Mouse (Mus musculus) ovary, postnatal 36 days (tissue): ENCODE data around the gene Acbd4.

Source experiments
- DNase-seq: peaks from one replicate; pipeline ENCODE4 v3.0.0; 2022; ENCODE audit warnings: low spot score, mixed read lengths

The Acbd4 gene

DNA sequence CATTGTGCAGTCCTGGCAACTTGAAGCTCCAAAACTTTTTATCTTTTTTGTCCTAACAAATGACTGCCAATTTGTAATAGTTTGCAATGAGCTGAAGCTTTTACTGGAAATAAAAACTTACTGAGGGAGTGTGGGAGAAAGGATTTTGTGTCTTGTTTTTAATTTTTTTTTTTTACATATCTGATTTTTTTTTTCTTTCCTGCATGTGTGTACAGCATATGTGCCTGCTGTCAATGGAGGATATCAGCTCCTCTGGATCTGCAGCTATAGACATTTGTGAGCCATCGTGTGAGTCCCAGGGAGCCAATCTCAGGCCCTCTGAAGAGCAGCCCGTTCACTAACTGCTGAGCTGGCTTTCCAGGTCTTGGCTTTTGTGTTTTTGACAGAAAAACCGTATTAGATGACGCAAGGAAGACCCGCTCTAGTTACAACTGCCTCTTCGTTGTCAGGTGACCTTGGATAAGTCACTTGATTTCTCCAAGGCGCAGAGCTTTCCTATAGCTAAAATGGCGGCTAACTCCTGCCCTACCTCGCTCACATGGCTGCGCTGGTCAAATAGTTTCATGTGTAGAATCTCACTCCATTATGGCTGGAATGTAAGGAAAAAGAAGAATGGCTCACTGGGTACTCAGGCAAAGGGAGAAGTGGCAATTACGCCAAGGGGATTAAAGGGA, 12.9 kb downstream of the Acbd4 start:
- no peak for DNase-seq

DNA sequence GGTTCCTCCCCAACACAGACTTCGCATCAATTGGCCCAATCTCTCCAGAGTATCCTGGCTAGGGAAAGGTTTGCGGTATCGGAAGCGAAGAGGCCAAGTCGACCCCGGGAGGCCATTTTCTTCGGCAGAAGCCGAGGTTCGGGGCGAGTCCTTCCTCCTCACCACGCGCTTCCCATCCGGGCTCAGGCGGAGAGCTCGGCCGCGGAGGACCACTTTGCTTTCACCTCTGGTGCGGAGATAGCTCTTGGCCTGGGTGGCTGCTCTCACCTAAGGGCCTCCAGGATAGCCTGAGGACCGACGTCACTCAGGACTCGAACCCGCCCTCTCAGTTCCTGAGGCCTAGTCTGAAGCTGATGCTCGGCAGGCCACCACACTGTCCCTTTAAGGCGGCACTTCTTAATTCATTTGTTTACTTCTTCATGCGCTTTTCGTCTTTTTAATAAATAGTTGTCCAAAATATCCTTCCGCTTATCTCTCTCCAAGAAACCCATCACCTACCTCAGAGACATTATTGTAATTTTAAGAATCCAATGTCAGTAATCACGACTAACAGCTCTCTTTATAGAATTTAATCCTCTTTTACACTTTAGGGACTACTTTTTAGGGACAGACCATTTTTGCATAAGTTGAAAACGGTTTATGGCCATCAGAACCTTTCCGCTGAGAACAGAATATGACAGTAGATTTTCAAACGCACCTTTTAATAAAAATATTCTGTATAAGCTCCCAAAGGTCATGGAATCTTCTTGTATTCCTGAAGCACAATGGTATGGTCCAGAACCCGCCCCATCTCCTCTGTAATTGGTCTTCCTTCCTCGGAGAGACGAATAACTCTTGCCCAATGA, 13.9 kb downstream of the Acbd4 start:
- peak; percentile 83 for DNase-seq

DNA sequence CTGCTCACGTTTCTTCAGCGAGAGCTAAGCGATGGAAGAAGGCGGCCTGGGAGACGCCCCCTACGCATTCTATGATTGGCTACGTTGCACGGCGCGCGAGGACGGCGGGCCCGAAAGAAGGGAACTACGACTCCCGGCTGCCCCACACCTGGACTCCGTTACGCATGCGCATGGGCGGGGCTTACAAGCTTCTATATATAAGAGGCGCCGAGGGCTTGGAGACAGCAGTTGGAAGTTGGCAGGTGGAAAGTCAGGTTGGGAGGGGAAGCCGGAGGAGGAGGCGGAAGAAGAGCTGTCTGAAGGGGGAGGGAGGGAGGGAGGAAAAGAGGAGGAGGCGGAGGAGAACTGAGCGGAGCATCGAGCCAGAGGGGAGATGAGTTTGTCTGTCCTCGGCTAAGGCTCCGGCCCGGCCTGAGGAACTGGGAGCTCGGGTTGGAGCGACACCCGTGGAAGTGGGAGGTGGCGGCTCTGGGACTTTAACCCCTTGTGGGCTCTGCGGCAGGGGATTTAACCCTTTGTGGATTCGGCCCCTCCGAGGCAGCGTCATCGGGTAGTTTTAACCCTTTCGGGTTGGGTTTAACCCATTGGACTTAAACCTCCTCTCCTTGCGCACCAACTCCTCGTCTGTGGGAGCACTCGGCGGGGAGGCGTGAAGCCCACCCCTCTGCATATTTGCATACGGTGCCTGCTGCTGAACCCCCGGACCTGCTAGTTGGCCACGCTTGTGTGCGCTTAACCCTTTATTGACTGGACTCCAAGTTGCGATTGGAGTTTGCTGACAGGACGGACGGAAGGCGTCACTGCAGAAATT, 14.7 kb downstream of the Acbd4 start, which contains the start of gene Hexim1:
Gene Hexim1 (plus strand): TSS at position 224 of the 811 bp plus-strand sequence.
- DNase-seq, result peak; percentile 100

DNA sequence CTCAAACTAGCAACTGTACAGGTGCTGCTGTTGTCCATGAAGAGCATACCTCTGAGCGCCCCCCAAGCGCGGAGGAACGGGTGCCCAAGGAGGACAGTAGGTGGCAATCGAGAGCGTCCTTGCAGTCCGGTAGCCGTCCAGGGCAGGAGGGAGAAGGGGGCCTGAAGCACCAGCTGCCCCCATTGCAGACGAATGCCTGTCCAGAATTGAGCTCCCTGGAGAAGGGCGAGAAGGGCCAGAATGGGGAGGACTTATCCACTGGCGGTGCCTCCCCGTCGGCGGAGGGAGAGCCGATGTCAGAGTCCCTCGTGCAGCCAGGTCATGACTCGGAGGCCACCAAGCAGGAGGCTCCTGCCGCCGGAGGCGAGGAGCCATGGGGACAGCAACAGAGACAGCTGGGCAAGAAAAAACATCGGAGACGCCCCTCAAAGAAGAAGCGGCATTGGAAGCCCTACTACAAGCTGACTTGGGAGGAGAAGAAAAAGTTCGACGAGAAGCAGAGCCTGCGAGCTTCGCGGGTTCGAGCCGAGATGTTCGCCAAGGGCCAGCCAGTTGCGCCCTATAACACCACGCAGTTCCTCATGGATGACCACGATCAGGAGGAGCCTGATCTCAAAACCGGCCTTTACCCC, 15.6 kb downstream of the Acbd4 start:
- peak; percentile 81 for DNase-seq

DNA sequence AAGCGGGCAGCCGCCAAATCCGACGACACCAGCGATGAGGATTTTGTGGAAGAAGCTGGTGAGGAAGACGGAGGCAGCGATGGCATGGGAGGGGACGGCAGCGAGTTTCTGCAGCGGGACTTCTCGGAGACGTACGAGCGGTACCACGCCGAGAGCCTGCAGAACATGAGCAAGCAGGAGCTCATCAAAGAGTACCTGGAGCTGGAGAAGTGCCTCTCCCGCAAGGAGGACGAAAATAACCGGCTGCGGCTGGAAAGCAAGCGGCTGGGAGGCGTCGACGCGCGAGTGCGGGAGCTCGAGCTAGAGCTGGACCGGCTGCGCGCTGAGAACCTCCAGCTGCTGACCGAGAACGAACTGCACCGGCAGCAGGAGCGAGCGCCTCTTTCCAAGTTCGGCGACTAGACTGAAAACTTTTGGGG, 16.1 kb downstream of the Acbd4 start:
- peak; percentile 54 for DNase-seq

DNA sequence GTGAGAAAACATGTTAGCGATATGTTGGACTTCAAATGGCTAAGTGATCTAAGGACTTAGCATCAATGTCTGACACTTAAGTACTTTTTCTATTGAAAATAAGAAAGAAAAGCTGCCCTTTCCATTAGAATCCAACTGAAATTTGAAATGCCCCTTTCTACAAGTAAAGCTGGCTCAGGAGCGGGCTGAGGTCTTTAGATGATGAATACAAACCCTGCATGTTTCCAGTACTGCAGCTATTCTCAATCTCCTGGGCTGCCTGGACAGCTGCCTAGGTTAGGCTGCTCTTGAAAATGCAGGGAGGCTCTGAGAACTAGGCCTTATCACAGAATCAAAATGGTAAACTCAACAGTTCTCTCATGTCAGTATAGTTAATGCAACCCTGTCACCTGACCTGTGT, 17.4 kb downstream of the Acbd4 start:
- DNase-seq, result no peak

DNA sequence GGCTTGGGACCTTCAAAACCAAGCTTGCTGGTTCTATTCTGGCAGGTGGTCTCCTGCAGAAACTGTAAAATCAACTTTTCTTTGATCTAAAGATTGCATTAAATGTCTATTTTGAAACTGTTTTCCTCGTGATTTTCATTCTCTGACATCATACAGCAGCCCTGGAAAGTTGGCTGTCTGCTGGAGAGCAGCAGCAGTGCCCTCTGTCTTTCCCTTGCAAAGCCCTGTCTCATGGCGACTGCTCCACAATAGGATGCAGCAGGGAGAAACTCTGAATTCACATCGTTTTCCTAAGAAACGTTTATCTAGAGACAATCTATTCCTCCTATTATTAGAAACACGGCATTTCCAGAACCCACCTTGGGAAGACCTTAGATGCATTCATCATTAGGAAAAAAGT, 18.1 kb downstream of the Acbd4 start:
- no peak for DNase-seq

DNA sequence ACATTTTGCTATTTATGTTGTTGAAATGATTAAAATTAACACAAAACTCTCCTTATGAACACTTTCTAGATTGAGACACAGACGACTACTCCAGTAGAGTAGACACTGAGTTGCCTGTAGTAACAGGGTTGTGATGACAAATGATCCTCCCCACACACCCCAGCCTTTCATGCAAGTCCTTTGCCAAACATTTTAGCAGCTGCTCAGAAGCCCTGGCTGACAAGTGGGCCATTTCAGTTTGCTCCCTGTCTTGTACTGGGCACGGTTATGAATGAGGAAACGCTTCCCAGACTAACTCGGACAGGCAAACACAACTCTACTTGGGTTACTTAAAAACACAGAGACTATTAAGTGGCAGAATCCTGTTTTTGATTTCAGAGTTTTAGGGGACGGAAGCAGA, 18.8 kb downstream of the Acbd4 start:
- no peak for DNase-seq

DNA sequence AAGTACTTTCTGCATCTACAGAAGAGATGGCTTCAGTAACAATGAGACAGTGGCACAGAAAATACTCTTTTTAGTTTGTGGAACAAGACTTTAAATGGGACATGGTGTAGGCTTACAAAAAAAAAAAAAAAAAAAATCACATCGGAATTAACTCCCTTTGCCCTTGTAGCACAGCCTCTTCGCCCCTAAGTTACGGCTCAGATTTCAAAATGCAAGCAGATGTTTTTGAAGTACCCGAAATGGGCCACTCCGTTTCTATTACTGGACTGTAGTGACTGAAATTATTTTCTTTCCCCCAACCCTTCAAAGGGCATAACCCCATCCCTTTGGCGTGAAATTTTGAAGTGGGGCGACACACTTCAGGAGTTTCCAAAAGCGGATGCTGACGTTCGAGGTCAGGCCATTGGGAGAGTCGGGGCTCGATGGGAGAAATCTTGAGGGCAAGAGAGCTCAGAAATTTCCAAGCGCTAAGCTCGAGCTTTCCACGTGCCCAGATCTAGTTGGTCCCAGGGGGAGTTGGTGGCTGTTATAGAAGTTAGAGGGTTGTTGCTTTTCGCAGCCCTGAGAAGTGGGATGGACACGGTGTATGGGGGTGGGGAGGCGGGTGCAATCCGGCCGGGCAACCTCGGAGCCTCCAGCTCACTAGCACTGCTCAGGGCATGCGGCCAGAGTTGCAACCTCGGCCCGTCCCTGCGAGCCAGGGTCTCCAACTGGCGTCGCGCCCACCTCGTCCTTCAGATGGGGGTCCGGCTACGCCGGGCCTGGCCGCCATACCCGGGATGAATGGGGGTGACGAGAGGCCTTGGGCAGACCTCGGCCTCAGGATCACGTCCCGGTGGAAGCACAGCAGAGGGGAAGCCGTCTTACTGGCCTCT, 30.5 kb downstream of the Acbd4 start, which contains the start of gene Hexim2:
Gene Hexim2 (plus strand): TSS at position 729 of the 875 bp plus-strand sequence.
- peak; percentile 75 for DNase-seq

DNA sequence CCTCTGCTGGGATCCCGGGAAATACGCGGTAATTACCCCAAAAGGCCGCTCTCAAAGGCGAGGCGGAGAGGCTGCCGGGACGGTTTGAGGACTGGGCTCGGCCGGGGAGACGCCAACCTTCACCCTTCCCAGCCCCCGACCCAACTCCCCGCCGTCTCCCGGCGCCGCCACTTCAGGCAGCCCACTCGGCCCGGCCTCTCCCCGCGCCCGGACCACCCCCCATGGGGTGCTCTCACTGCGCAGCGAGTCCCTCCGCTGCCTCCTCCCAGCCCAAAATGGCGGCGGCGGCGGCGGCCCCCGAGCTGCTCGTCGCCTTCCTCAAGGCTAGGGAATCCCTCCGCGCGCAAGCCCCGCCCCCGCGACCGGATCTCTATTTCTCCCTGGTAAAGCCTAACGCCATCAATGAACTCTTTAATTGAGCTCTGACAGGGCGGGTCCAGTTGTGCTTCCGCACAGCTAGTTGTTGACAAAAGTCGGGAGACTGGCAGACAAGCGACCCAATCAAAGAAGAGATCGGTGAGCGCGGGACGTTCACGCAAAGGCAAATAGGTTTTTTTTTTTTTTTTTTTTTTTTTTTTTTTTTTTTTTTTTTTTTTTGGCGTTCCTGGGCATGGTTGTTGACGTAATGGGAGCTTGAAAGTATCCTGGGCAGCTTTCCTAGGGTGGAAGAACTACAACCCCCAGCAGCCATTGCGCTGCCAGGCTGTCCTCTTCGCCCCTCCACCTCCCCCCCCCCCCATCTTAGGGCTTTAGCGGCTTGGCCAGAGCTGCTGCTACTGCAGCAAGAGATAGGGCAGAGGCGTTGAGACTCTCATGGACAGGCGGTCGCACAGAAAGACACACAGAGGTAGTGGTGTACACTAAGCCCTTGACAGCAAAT, 31.3 kb downstream of the Acbd4 start:
- peak; percentile 99 for DNase-seq

DNA sequence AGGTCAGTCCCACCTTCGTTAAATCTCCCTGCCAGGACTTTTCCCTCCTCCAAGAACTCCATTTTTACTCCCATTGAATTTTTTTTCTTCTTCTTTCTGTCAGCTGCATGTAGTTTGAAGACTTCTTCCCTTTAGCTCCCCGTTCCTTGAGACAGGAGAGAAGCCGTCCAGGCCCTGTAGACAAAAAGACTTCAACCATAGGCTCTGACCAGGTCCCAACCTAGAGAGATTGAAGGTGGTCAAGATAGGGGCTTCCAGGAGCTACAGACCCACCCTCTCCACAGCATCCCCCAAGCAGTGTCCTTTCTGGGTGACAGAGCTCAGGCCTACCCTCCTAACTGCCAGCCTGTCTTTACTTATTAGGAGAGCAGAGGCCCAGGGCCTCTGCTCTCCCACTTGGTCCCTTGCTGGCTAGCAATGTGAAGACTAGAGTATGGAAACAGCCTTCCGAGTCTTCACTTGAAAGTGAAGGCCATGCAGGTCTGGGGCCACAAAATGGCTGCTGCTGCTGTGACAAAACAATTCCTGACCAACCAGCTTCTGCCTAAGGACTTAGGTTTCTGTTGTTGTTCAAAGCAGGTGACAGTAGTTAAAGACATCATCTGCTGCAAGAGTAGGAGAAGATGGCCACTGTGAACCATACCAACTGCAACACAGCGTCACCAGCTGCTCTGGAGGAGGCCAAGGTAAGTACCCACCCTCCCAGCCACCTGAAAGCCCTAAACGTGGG, 32.1 kb downstream of the Acbd4 start:
- DNase-seq, result no peak

DNA sequence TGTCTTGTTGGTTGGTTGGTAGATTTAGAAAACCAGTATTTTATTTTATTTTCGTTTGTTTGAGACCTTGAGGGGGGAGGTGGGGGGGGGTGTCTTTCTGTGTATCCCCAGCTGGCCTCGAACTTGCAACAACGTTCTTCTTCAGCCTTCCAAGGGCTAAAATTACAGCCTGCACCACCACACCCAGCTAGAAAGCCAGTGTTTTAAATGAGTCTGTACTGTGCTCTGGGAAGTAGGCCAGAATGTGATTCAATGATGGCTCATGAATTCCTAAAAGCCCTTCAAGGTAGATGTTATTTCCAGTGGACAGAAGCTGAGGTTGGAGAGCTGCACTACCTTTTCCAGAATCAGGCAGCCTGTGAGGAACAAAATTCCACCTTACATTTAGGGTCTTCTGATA, 32.7 kb downstream of the Acbd4 start:
- no peak for DNase-seq

DNA sequence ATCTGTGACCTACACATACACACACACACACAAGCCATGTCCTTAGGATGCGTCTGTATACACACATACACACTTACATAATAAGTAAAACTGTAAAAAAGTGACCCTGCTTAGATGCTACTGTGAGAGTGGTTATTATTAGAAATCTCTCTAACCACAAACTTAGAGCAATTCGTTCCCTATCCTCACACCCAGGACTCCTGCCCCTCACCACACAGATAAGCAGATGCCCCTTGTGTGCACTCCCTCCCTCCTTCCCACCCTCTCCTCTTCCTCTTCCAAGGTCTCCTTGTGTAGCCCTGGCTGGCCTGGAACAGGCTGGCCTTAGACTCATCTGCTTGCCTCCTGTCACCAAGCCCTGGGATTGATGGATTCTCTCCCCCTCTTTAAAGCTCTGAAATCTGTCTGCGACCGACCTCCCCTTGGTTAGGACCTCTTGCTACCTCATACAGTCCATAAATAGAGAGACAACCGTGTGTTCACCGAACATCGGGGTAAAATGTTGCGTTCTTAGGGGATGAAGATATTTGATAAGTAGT, 34.6 kb downstream of the Acbd4 start:
- no peak for DNase-seq

DNA sequence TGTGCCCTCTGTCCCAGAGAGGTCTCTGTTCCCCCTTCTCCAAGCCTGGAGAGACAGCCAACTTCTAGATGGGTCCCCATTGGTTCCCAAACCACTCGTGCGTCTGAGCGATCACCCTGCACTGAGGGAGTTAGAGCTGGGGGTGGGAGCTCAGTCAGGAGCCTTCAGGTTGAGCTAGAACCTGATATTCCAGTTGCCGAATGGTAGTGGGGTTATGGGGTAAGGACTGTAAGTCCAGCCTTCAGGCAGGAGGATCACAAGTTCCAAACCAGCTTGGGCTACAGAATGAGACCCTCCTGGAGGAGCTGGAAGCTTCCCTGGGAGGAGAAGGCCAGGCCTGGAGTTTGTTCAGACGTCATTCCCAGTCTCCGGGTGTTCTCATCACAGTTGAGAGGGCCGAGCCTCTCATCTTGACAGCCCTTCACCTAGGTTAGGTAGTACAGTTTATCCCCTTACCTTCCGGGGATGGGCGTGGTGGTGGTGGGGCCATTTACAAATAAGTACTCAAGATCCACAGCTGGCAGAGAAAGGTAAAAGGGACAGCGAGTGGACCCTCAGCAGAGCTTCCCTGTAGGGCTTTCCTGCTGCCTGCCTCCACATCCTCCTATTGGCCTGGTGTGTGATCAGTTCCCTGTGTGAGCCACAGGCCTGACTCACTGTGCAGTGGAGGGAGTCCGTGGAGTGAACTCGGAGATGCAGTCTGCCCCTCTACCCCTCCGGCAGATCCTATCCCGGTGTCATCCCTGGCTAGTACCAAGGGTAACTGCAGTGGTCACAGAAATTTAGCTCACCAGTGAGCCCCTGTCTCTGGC, 38.7 kb downstream of the Acbd4 start:
- DNase-seq, result no peak

DNA sequence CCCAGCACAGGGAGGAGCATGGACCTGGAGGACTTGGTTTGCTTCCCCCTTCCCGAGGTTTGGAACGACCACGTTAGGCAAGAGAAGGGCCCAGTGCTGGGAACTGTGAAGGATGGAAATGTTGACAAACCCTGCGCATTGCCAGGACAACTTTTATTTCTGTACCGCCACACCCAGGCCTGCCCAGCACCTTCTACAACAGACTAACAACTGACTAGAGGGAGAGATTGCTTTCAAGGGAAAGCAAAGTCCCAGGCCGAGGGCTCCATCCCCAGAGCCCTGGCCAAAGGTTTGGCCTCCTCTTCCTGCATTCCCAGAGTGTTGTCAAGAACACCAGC, 39.2 kb downstream of the Acbd4 start:
- DNase-seq, result no peak

DNA sequence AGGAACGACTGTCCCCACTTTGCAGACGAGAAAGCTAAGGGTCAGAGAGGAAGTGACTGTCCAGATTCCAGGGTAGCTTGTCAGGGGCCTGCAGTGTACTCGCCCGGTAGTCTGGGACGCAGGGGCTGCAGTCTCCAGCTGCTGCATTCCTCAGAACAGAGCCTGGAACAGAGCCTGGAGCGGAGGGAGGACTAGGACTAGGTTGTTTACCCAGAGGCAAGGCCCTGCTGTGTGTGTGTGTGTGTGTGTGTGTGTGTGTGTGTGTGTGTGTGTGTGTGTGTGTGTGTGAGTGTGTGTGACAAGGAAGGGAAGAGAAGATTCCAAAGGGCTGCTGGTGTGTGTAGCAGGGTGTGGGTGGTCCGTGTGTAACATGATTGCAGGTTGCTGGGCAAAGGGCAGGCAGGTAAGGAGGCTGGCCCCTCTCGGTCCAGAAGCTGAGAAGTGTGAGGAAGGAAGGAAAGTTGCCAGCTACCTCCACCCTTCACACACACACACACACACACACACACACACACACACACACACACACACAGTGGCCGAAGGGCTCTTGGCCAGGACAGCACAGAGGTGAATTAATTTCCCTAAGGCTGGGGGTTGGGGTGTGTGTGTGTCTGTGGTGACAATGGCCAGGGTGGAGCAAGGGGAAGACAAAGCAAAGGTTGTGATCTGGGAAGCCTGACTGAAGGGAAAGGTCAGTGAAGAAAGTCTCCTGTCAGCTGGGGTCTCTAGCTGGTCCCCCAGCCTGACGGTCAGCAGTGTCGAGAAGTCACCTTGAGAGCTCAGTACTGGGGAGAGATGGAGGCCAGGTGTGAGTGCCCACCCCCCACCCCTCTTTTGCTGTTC, 39.8 kb downstream of the Acbd4 start:
- DNase-seq, result peak; percentile 70

DNA sequence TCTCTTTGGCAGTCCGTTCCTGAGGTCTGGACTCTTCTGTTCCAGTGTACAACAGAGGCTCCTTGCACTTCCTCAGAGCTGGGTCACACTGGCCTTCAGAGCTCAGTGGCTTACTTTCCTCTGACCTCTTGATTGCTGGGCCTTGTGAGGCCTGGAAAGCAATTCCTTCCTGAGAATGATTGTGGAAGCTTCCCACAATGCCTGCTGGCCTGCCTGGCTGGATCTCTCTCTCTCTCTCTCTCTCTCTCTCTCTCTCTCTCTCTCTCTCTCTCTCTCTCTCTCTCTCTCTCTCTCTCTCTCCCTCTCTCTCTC, 40.4 kb downstream of the Acbd4 start:
- no peak for DNase-seq
